Mouse (Mus musculus): ENCODE measurements at regions not wholly inside any gene's neighbourhood (a gene's known extent, or its start where the extent isn't known, plus 50 kb on each side); places are given as distances from the start of the nearest gene placed in this dataset.
A peak's percentile ranks its signal among the peaks of the same experiment; 100 is the strongest.

- no peak for DNase-seq
Measured at GRCm38 (mm10) chr7:95834236-95834919, 336.7 kb upstream of the Tenm4 start.

GRCm38 (mm10) chr7:95840476-95840875 lies 330.6 kb upstream of the Tenm4 start:
- DNase-seq, result no peak

GRCm38 (mm10) chr7:95849874-95850273 lies 321.2 kb upstream of the Tenm4 start:
- DNase-seq, result no peak

- no peak for DNase-seq
Measured at GRCm38 (mm10) chr7:95852630-95853029, 318.4 kb upstream of the Tenm4 start.

GRCm38 (mm10) chr7:95853225-95853812 lies 317.7 kb upstream of the Tenm4 start:
- peak; percentile 41 for DNase-seq

GRCm38 (mm10) chr7:95858247-95858646 lies 312.8 kb upstream of the Tenm4 start:
- no peak for DNase-seq

- no peak for DNase-seq
Measured at GRCm38 (mm10) chr7:95864233-95864632, 306.8 kb upstream of the Tenm4 start.

- DNase-seq, result no peak
Measured at GRCm38 (mm10) chr7:95865270-95865669, 305.8 kb upstream of the Tenm4 start.

- no peak for DNase-seq
Measured at GRCm38 (mm10) chr7:95868753-95869152, 302.3 kb upstream of the Tenm4 start.

GRCm38 (mm10) chr7:95880576-95881267 lies 290.3 kb upstream of the Tenm4 start:
- DNase-seq, result no peak

GRCm38 (mm10) chr7:95901524-95901923 lies 269.5 kb upstream of the Tenm4 start:
- DNase-seq, result no peak

GRCm38 (mm10) chr7:95914406-95915080 lies 256.5 kb upstream of the Tenm4 start:
- DNase-seq, result peak; percentile 16

- no peak for DNase-seq
Measured at GRCm38 (mm10) chr7:95919932-95920331, 251.1 kb upstream of the Tenm4 start.

- DNase-seq, result no peak
Measured at GRCm38 (mm10) chr7:95924805-95925204, 246.2 kb upstream of the Tenm4 start.

GRCm38 (mm10) chr7:95926119-95927039 lies 244.7 kb upstream of the Tenm4 start:
- no peak for DNase-seq

- peak; percentile 18 for DNase-seq
Measured at GRCm38 (mm10) chr7:95936599-95936998, 234.4 kb upstream of the Tenm4 start.

GRCm38 (mm10) chr7:95943420-95943819 lies 227.6 kb upstream of the Tenm4 start:
- no peak for DNase-seq

- no peak for DNase-seq
Measured at GRCm38 (mm10) chr7:95952395-95952794, 218.7 kb upstream of the Tenm4 start.

GRCm38 (mm10) chr7:95954511-95954910 lies 216.5 kb upstream of the Tenm4 start:
- DNase-seq, result no peak

- no peak for DNase-seq
Measured at GRCm38 (mm10) chr7:95955119-95955518, 215.9 kb upstream of the Tenm4 start.

GRCm38 (mm10) chr7:95959068-95959467 lies 212.0 kb upstream of the Tenm4 start:
- DNase-seq, result no peak

GRCm38 (mm10) chr7:95971863-95972262 lies 199.2 kb upstream of the Tenm4 start:
- DNase-seq, result no peak
